Comparison of ENCODE assay signal across 11 mouse cellular contexts in the genomic region with DNA sequence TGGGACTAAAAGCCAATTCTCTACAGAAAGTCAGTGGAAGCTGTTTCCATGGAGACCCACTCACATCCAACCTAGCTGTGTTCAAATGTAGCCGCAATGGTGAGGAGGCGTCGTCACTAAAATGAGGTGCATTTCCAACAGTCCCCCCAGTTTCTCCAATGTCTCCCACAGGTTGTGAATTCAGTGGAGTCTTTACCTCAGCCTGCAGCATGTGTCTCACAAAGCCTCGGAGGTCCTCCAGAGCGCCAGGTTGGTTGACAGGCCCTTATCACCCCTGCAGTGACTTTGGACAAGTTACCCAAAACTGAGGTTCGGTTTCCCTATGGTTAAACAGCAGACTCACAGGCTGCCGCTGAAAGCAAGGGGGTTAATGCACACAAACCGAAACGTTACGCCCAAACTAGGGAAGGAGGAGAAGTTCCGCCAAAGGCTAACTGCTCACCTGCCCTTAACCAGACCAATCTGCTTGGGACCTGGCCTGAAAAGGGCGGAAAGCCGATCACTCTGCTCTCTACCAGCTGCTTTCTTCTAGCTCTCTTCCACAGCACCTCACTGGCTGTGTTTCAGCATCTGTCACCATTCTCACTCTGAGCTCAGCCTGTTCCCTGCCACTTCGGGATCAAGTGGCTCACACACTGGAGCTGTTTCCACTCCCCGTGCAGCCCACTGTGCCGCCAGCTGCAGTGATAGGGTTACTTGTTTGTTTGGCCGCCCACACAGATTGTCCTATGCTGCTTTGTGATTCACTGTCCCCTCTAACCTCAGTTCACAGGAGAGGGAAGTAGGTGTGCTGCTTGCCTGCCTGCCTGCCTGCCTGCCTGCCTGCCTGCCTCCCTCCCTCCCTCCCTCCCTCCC. TPM values are rescaled to one million over a fixed set of nuclear protein-coding genes. Genes with fewer than 3 reads are reported as not detected.
A peak's percentile ranks its signal among the peaks of the same experiment; 100 is the strongest.
DNase-seq lines count a peak whose midpoint lies in the region; ATAC-seq and TF ChIP-seq lines count a peak whose summit lies in the region.
"Had no signal": no experiment of that assay in that cellular context is flagged by ENCODE, and none has a peak within 500 bp of the region (broad histone marks: within the 10 kb centered on the region; RNA-seq: fewer than 3 reads in every experiment).

No protein-coding gene starts in this region.

- H3K4me3 ChIP-seq in kidney, postnatal 0 days (replicated peaks; ENCODE audit: low read depth, low read length), result no peak overlapping the region
- no peak overlapping the region for H3K4me3 ChIP-seq in liver, embryonic 16.5 days (ENCODE audit: low read depth, low read length)
- H3K4me3 ChIP-seq in thymus, adult 2 months (ENCODE audit: control insufficient read depth, insufficient read depth, low read length), result no peak overlapping the region

- no peak overlapping the region for H3K27ac ChIP-seq in kidney, postnatal 0 days
- no peak overlapping the region for H3K27ac ChIP-seq in liver, embryonic 16.5 days (ENCODE audit: low read length)
- H3K27ac ChIP-seq in thymus, adult 2 months (ENCODE audit: control insufficient read depth, insufficient read depth, low read length), result no peak overlapping the region

- TF ChIP-seq CTCF in kidney, postnatal 0 days (IDR thresholded peaks at IDR 0.05; ENCODE audit: low read depth), result no peak
- TF ChIP-seq CTCF in thymus, adult 2 months (IDR thresholded peaks at IDR 0.05; ENCODE audit: borderline replicate concordance, control insufficient read depth, extremely low read depth, insufficient read depth, low read length, poor library complexity), result no peak

- H3K9me3 ChIP-seq in kidney, postnatal 0 days (replicated peaks; ENCODE audit: low read length), result no peaks in the 10 kb centered on the region
- no peaks in the 10 kb centered on the region for H3K9me3 ChIP-seq in liver, embryonic 16.5 days (replicated peaks; ENCODE audit: control insufficient read depth, low read length)

- peaks cover 10% of the 10 kb centered on the region; the same call in 1 of the 2 replicates for H3K4me1 ChIP-seq in kidney, postnatal 0 days (replicated peaks; ENCODE audit: insufficient read depth, low read length)
- peaks cover 3% of the 10 kb centered on the region for H3K4me1 ChIP-seq in liver, embryonic 16.5 days (ENCODE audit: control insufficient read depth, low read depth, low read length)
- H3K4me1 ChIP-seq in thymus, adult 2 months (replicated peaks; ENCODE audit: control insufficient read depth, insufficient read depth, low read length), result peaks cover 15% of the 10 kb centered on the region

- 0 out of 2 replicates have a peak overlapping the region, but pooled peaks have one; percentile 0 for H3K4me2 ChIP-seq in kidney, postnatal 0 days (ENCODE audit: low read length)
- H3K4me2 ChIP-seq in liver, embryonic 16.5 days (ENCODE audit: low read depth, low read length), result no peak overlapping the region

- WGBS in kidney, postnatal 0 days, result 32% methylated on average over 17 of the region's 17 CpGs
- 26% methylated on average over 17 of the region's 17 CpGs for WGBS in liver, embryonic 16.5 days (ENCODE audit: insufficient replicate concordance)
- 63% methylated on average over 17 of the region's 17 CpGs for WGBS in thymus, adult 2 months

- no peaks in the 10 kb centered on the region for H3K36me3 ChIP-seq in kidney, postnatal 0 days (ENCODE audit: insufficient read depth, low read length)
- no peaks in the 10 kb centered on the region for H3K36me3 ChIP-seq in liver, embryonic 16.5 days (ENCODE audit: control insufficient read depth, insufficient read depth)
- H3K36me3 ChIP-seq in thymus, adult 2 months (ENCODE audit: control insufficient read depth, insufficient read depth, low read length), result no peaks in the 10 kb centered on the region

- ATAC-seq in kidney, postnatal 0 days (replicated peaks; ENCODE audit: low FRiP score, low read depth), result 0 out of 2 replicates have a peak, but pooled peaks have one; percentile 23
- ATAC-seq in liver, embryonic 16.5 days (ENCODE audit: low read depth), result 0 out of 2 replicates have a peak, but pooled peaks have one; percentile 33

- no peaks in the 10 kb centered on the region for H3K27me3 ChIP-seq in kidney, postnatal 0 days (ENCODE audit: insufficient read depth, low read length)
- H3K27me3 ChIP-seq in liver, embryonic 16.5 days (ENCODE audit: control insufficient read depth, insufficient read depth, low read depth, low read length), result peaks cover 26% of the 10 kb centered on the region
- no peaks in the 10 kb centered on the region; the same call in 1 of the 2 replicates for H3K27me3 ChIP-seq in thymus, adult 2 months (ENCODE audit: control insufficient read depth, insufficient read depth, low read length)

- no peak overlapping the region for H3K9ac ChIP-seq in kidney, postnatal 0 days (ENCODE audit: low read depth, low read length)
- H3K9ac ChIP-seq in liver, embryonic 16.5 days (ENCODE audit: low read depth, low read length), result no peak overlapping the region

- DNase-seq in cerebellum, adult 9-10 months, result peak; percentile 23
- no peak for DNase-seq in cerebellum, postnatal 10 days
- DNase-seq in kidney, postnatal 0 days (ENCODE audit: low spot score), result peak; percentile 71
- no peak for DNase-seq in kidney, postnatal 36 days
- peak; percentile 60 to 75 for DNase-seq in frontal cortex, postnatal 36 days (ENCODE audit: low spot score in 2 of 2)
- no peak for DNase-seq in thymus, adult 2 months
- no peak for DNase-seq in yolk sac, embryonic 10.5 days (ENCODE audit: low spot score)
- DNase-seq: cerebellum, postnatal 25 days; gastrocnemius, postnatal 14 days had no signal

- no peak for TF ChIP-seq POLR2A in thymus, adult 2 months (IDR thresholded peaks at IDR 0.05; ENCODE audit: control insufficient read depth, extremely low read depth, insufficient read depth, low read length, poor library complexity)

RNA-seq across cellular contexts. Expression of a gene that starts 1.6 kb away (rescaled TPM):
- polyA plus RNA-seq in kidney, postnatal 0 days (2015; fragmentation: Nextera tagmentation; extraction: Ambion mirVana), result 41.6 and 42.9 TPM in 2 replicates
- 8.6 and 8.8 TPM in 2 replicates for polyA plus RNA-seq in liver, embryonic 16.5 days (2015; fragmentation: Nextera tagmentation; extraction: Ambion mirVana)
- 15.6 and 18.1 TPM in 2 replicates for polyA plus RNA-seq in thymus, adult 2 months (2012; rRNA removed)

RNA-seq across cellular contexts. Expression of a gene that starts 6.7 kb away (rescaled TPM):
- polyA plus RNA-seq in kidney, postnatal 0 days (2015; fragmentation: Nextera tagmentation; extraction: Ambion mirVana), result 0.25 and 0.26 TPM in 2 replicates
- 4.8 and 6.0 TPM in 2 replicates for polyA plus RNA-seq in liver, embryonic 16.5 days (2015; fragmentation: Nextera tagmentation; extraction: Ambion mirVana)
- 22.0 and 27.8 TPM in 2 replicates for polyA plus RNA-seq in thymus, adult 2 months (2012; rRNA removed)

RNA-seq across cellular contexts. Expression of a gene that starts 44.0 kb away (rescaled TPM):
- polyA plus RNA-seq in kidney, postnatal 0 days (2015; fragmentation: Nextera tagmentation; extraction: Ambion mirVana), result not detected in 2 replicates
- polyA plus RNA-seq in liver, embryonic 16.5 days (2015; fragmentation: Nextera tagmentation; extraction: Ambion mirVana), result not detected in 2 replicates
- not detected in 2 replicates for polyA plus RNA-seq in thymus, adult 2 months (2012; rRNA removed)
- polyA plus RNA-seq: thymus, postnatal 0 days had no signal

Comparison
In these comparisons a context has a peak if more than half of its experiments do, and no peak if none do; other contexts are left out.
1. DNase-seq: peak in cerebellum, adult 9-10 months (single experiment), kidney, postnatal 0 days (single experiment) and frontal cortex, postnatal 36 days (2 of 2); none in cerebellum, postnatal 10 days (0 of 2), kidney, postnatal 36 days (0 of 2), thymus, adult 2 months (single experiment) and yolk sac, embryonic 10.5 days (single experiment).